26 mouse cellular contexts compared by ENCODE assay signal in the genomic region with DNA sequence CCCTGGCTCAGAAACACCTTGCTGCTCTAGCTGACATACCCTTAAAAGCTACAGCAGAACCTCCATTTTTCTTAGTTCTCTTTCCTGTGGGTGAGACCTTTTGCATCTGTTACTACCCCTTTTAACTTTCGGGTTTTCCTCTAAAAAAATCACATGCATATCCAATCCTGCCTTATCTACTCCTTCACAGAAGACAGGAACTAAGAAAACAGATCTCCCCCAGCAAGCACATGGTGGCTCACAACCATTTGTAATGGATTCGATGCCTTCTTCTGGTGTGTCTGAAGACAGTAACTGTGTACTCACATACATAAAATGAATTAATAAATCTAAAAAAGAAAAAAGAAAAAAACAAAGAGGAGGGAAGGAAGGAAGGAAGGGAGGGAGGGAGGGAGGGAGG.
"Had no signal": no experiment of that assay in that cellular context is flagged by ENCODE, and none has a peak within 500 bp of the region (broad histone marks: within the 10 kb centered on the region; RNA-seq: fewer than 3 reads in every experiment).

No protein-coding gene starts in this region.

- H3K27me3 ChIP-seq: embryonic facial prominence, embryonic 12.5 days; embryonic facial prominence, embryonic 13.5 days; embryonic facial prominence, embryonic 15.5 days; forebrain, embryonic 13.5 days; forebrain, embryonic 15.5 days; heart, embryonic 12.5 days had no signal

- H3K4me1 ChIP-seq: embryonic facial prominence, embryonic 10.5 days; embryonic facial prominence, embryonic 12.5 days; embryonic facial prominence, embryonic 13.5 days; embryonic facial prominence, embryonic 15.5 days; forebrain, embryonic 10.5 days; forebrain, embryonic 13.5 days; forebrain, embryonic 15.5 days; heart, embryonic 10.5 days; heart, embryonic 12.5 days had no signal

- H3K4me2 ChIP-seq: embryonic facial prominence, embryonic 12.5 days; embryonic facial prominence, embryonic 13.5 days; embryonic facial prominence, embryonic 15.5 days; forebrain, embryonic 13.5 days; forebrain, embryonic 15.5 days; heart, embryonic 11.5 days; heart, embryonic 12.5 days had no signal

- H3K27ac ChIP-seq: embryonic facial prominence, embryonic 10.5 days; embryonic facial prominence, embryonic 12.5 days; embryonic facial prominence, embryonic 13.5 days; embryonic facial prominence, embryonic 15.5 days; forebrain, embryonic 10.5 days; forebrain, embryonic 13.5 days; forebrain, embryonic 15.5 days; gastrocnemius, adult 2 months; heart, adult 2 months; heart, embryonic 10.5 days had no signal

- H3K9ac ChIP-seq: embryonic facial prominence, embryonic 12.5 days; embryonic facial prominence, embryonic 13.5 days; embryonic facial prominence, embryonic 15.5 days; forebrain, embryonic 13.5 days; forebrain, embryonic 15.5 days; forebrain, postnatal 0 days; heart, embryonic 12.5 days had no signal

- H3K9me3 ChIP-seq: embryonic facial prominence, embryonic 10.5 days; embryonic facial prominence, embryonic 12.5 days; embryonic facial prominence, embryonic 13.5 days; embryonic facial prominence, embryonic 15.5 days; forebrain, embryonic 10.5 days; forebrain, embryonic 13.5 days; forebrain, embryonic 15.5 days; heart, embryonic 10.5 days; heart, embryonic 12.5 days had no signal

- DNase-seq: cerebellum, adult 9-11 months; cerebellum, postnatal 10 days; cerebellum, postnatal 14 days; cerebellum, postnatal 25 days; cerebellum, postnatal 36 days; embryo, embryonic 11 days; forebrain, postnatal 0 days; gastrocnemius, adult 2 months; gastrocnemius, postnatal 10 days; gastrocnemius, postnatal 14 days; gastrocnemius, postnatal 25 days; heart, adult 11 months; heart, adult 2 months had no signal

- H3K4me3 ChIP-seq: embryonic facial prominence, embryonic 10.5 days; embryonic facial prominence, embryonic 12.5 days; embryonic facial prominence, embryonic 13.5 days; embryonic facial prominence, embryonic 15.5 days; erythroblast, embryonic 14.5 days; forebrain, embryonic 10.5 days; forebrain, embryonic 13.5 days; forebrain, embryonic 15.5 days; gastrocnemius, adult 2 months; heart, adult 2 months; heart, embryonic 10.5 days; heart, embryonic 12.5 days had no signal

- ATAC-seq: forebrain, embryonic 13.5 days; forebrain, embryonic 14.5 days; forebrain, embryonic 15.5 days; forebrain, embryonic 16.5 days; forebrain, postnatal 0 days had no signal
